Mouse (Mus musculus) CD4-positive naive resting alpha-beta T cell, adult 57 days (primary cell): ENCODE data around the gene Olfr1062. TPM values are rescaled to one million over a fixed set of nuclear protein-coding genes. Genes with fewer than 3 reads are reported as not detected.

Experiments used
- total RNA-seq: library from RNA; stranded (reverse); gene quantifications from one replicate; pipeline ENCODE4 v1.2.4, GENCODE M21; 2023

The Olfr1062 gene
- total RNA-seq, result not detected

DNA sequence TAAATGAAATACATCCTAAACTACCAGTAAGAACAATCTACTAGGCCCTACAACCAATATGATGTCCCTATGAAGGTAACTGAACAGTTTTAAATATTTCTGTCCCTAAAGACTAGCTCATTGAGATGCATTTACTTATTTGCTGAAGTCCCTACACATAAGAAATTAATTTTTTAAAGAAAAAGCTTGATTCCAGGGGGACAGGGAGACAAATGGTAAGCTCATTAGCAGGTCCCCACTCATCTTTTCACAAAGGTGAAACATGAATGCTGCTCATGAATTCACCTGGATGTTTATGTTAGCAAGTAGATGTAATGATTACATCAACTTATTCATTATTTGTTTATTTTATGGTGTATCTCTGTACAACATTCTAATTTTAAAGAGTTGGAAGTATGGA is at the start of gene Olfr1062:
Gene Olfr1062 (minus strand): TSS at position 101 of the 400 bp plus-strand sequence.

DNA sequence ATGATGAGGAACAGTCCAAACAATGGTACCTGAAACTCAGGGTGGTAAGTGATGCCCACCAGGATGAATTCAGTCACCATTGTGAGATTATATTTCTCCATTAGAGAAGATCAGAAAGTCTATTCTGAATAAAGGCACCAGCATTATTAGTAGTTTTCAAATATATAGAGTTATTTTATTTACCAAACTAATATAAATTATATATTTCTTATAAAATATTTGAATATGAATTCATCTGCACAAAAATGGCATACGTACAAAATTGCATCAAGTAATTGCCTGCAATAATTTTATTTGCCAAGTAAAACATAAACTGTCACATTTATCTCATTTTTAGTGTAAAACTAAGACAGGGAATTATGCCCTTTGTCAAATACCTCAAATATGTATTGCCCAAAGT is 29.6 kb upstream of the Olfr1062 start, which contains the start of gene Olfr1066:
Gene Olfr1066 (minus strand): TSS at position 101 of the 400 bp plus-strand sequence.

DNA sequence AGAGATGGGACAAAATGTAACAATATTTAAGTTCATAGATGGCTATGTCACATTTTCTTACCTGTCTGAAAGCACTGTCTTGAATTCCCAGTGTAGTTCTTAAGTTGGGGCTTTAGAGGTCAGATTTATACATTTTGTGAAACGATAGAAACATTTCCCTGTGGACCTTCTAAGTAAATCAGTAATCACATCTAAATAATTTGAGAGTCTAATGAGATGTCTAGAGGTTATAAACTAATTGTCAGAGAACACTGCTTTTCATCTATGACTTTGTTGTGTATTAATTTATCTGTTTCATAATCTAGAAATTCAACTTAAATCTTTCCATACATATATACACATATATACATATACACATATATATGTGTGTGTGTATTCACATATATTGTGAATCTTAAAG is 23.9 kb upstream of the Olfr1062 start, which contains the start of gene Olfr1065:
Gene Olfr1065 (minus strand): TSS at position 101 of the 400 bp plus-strand sequence.

DNA sequence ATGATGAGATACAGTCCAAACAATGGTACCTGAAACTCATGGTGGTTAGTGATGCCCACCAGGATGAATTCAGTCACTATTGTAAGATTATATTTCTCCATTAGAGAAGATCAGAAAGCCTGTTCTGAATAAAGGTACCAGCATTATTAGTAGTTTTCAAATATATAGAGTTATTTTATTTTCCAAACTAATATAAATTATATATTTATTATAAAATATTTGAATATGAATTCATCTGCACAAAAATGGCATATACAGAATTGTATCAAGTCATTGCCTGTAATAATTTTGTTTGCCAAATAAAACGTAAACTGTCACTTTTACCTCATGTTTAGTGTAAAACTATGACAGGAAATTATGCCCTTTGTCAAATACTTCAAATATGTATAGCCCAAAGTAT is 12.6 kb downstream of the Olfr1062 start, which contains the start of gene Olfr1061:
Gene Olfr1061 (minus strand): TSS at position 101 of the 400 bp plus-strand sequence.

DNA sequence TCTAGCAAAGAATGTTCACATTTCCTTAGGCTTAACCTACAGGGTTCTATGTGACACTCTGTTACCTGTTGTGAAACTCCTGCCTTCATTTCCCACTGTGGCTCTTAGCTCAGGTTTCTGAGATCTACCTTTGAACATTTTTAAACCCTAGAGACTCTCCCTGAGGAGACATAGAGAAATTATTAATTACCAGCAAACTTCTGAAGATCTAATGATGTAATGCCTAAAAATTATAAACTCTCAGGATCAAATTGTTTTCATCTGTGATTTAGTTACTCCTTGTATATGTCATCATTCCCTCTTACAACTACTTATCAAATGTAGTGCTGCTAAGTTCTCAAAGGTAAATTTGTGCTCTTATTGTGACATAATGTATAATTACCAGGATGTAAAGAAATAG is 38.1 kb downstream of the Olfr1062 start, which contains the start of gene Olfr1058:
Gene Olfr1058 (minus strand): TSS at position 101 of the 400 bp plus-strand sequence.

DNA sequence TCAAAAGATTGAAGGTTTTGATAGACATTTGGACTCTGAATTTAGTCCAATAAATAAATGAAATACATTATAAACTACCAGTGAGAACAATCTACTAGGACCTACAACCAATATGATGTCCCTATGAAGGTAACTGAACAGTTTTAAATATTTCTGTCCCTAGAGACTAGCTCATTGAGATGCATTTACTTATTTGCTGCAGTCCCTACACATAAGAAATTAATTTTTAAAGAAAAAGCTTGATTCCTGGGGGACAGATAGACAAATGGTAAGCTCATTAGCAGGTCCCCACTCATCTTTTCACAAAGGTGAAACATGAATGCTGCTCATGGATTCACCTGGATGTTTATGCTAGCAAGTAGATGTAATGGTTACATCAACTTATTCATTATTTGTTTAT is 48.3 kb downstream of the Olfr1062 start, which contains the start of gene Olfr1057:
Gene Olfr1057 (minus strand): TSS at position 101 of the 400 bp plus-strand sequence.

Other genes starting within 250 kb of the Olfr1062 start
- gene Olfr1044, start 248.9 kb downstream of the Olfr1062 start, total RNA-seq, result not detected
- gene Olfr52, start 241.1 kb downstream of the Olfr1062 start, total RNA-seq, result not detected
- gene Olfr1045, start 223.7 kb downstream of the Olfr1062 start, total RNA-seq, result not detected
- gene Olfr1046, start 207.4 kb downstream of the Olfr1062 start, total RNA-seq, result not detected
- gene Olfr1047, start 195.3 kb downstream of the Olfr1062 start, total RNA-seq, result not detected
- not detected for gene Olfr1048, start 186.5 kb downstream of the Olfr1062 start, total RNA-seq
- not detected for gene Olfr1049, start 168.4 kb downstream of the Olfr1062 start, total RNA-seq
- gene Olfr1051, start 147.7 kb downstream of the Olfr1062 start, total RNA-seq, result not detected
- not detected for gene Olfr1052, start 134.3 kb downstream of the Olfr1062 start, total RNA-seq
- not detected for gene Olfr1053, start 111.5 kb downstream of the Olfr1062 start, total RNA-seq
- not detected for gene Olfr1054, start 91.3 kb downstream of the Olfr1062 start, total RNA-seq
- not detected for gene Olfr1055, start 76.5 kb downstream of the Olfr1062 start, total RNA-seq
- gene Olfr1056, start 64.3 kb downstream of the Olfr1062 start, total RNA-seq, result not detected
- not detected for gene Olfr1057, start 48.4 kb downstream of the Olfr1062 start, total RNA-seq
- gene Olfr1058, start 38.2 kb downstream of the Olfr1062 start, total RNA-seq, result not detected
- gene Olfr1061, start 12.7 kb downstream of the Olfr1062 start, total RNA-seq, result not detected
- not detected for gene Olfr1065, start 23.8 kb upstream of the Olfr1062 start, total RNA-seq
- not detected for gene Olfr1066, start 29.5 kb upstream of the Olfr1062 start, total RNA-seq
- gene Olfr228, start 60.6 kb upstream of the Olfr1062 start, total RNA-seq, result not detected
- gene Olfr1076, start 81.7 kb upstream of the Olfr1062 start, total RNA-seq, result not detected
- gene Olfr1079, start 115.7 kb upstream of the Olfr1062 start, total RNA-seq, result not detected
- not detected for gene Olfr1080, start 131.5 kb upstream of the Olfr1062 start, total RNA-seq
- gene Olfr1082, start 172.2 kb upstream of the Olfr1062 start, total RNA-seq, result not detected
- gene Olfr1084, start 213.0 kb upstream of the Olfr1062 start, total RNA-seq, result not detected
- gene Olfr1085, start 235.3 kb upstream of the Olfr1062 start, total RNA-seq, result not detected